Mouse (Mus musculus) liver, postnatal 0 days (tissue): Measurements from ENCODE around the gene 2210407C18Rik.

Experiments used
- CTCF ChIP-seq: sonication (generic); IDR thresholded peaks from 2 replicates; pipeline ENCODE4 v1.5.1; 2016; ENCODE audit warnings: antibody characterized with exemption, low read depth
- EP300 ChIP-seq: IDR thresholded peaks from 2 replicates; pipeline ENCODE4 v1.6.1; 2016; ENCODE audit warnings: antibody characterized with exemption, low read depth, mild to moderate bottlenecking

GRCm38 (mm10) chr11:58607030-58607429 lies 8.8 kb downstream of the 2210407C18Rik start:
- TF ChIP-seq CTCF (no peak), EP300 (no peak)
